Mouse (Mus musculus): Measurements from ENCODE around the gene N4bp3.

DNA sequence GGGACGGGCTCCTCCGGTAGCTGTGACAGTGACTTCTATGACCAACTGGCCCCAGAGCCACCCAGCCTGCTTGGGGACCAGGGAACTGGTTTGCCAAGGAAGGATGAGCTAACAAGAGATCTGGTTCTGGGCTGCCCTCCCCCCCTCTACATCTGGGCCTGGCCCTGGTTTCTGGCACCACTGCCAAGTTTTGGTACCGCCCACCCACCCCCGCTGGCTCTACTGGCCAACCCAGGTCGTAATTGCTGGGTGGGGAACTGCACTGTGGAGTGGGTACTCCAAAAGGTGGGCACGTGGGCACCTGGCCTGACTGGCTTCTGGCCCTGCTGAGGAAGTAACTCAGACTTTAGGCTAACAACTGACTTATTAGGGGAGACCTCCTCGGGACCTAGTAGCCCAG, 9.9 kb downstream of the N4bp3 start:
- no peak for TF ChIP-seq EP300 (IDR thresholded peaks at IDR 0.05)
- TF ChIP-seq CTCF (IDR thresholded peaks at IDR 0.05) = no peak

All from lung, postnatal 0 days (tissue).